Comparison of ENCODE assay signal across 7 mouse cellular contexts in the genomic region with DNA sequence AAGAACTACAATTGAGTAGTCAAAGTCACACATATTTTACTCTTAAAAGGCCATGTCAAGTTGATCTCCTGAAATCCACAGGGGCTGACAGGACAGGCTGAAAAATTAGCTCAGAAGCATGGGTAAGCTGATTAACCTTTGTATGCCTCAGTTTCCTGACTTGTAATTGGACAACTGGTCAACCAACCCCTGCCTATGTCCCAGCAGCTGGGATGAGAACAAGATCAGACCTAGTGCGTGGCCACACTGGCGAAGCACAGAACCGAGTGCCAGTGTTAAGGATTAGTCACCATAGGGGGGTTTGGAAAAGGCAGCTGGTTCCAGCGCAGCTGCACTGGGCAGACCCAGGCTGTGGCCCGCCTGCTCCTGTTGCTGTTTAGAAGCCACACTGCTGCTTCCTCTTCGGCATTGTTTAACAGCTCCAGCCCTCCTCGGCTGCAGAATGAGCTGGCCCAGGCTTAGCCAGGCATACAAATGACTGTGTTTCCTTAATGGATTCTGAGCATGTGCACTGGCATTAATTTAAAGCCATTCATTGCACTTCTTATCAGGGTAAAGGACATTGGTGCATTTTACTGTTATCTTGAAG.
DNase-seq lines count a peak whose midpoint lies in the region; ATAC-seq and TF ChIP-seq lines count a peak whose summit lies in the region.

No protein-coding gene starts in this region.

- WGBS in stomach, embryonic 15.5 days: 38% methylated on average over 7 of the region's 7 CpGs
- 43% methylated on average over 7 of the region's 7 CpGs for WGBS in stomach, postnatal 0 days
- 35% methylated on average over 7 of the region's 7 CpGs for WGBS in midbrain, embryonic 10.5 days

- no peaks in the 10 kb centered on the region for H3K9me3 ChIP-seq in stomach, embryonic 15.5 days
- H3K9me3 ChIP-seq in stomach, postnatal 0 days (ENCODE audit: control insufficient read depth, low read length): no peaks in the 10 kb centered on the region
- no peaks in the 10 kb centered on the region for H3K9me3 ChIP-seq in midbrain, embryonic 10.5 days (replicated peaks)

- no peak for TF ChIP-seq EP300 in stomach, postnatal 0 days (optimal IDR thresholded peaks at IDR 0.05)

- H3K4me2 ChIP-seq in stomach, embryonic 15.5 days: no peak overlapping the region
- no peak overlapping the region for H3K4me2 ChIP-seq in stomach, postnatal 0 days (replicated peaks; ENCODE audit: low read depth)

- no peaks in the 10 kb centered on the region for H3K36me3 ChIP-seq in stomach, embryonic 15.5 days
- H3K36me3 ChIP-seq in stomach, postnatal 0 days (ENCODE audit: control insufficient read depth, insufficient read depth, low read length): no peaks in the 10 kb centered on the region
- H3K36me3 ChIP-seq in midbrain, embryonic 10.5 days: no peaks in the 10 kb centered on the region

- ATAC-seq in stomach, embryonic 15.5 days (ENCODE audit: insufficient read depth, low FRiP score, low read depth): peak; percentile 27; the same call in 1 of the 2 replicates
- ATAC-seq in stomach, postnatal 0 days (ENCODE audit: low FRiP score, low TSS enrichment): no peak
- no peak for ATAC-seq in cerebellum, adult (ENCODE audit: insufficient number of reproducible peaks, low FRiP score, low TSS enrichment)

- DNase-seq in stomach, postnatal 0 days (ENCODE audit: low spot score): no peak
- peak; percentile 32 to 39 for DNase-seq in heart, postnatal 10 days
- peak; percentile 42 for DNase-seq in kidney, postnatal 14 days
- peak; percentile 37 for DNase-seq in midbrain, embryonic 10.5 days (ENCODE audit: low spot score)
- DNase-seq in c-Kit-positive CD71-positive TER-119-positive erythroid progenitor cells, embryonic 14.5 days (ENCODE audit: low spot score): no peak

- H3K4me1 ChIP-seq in stomach, embryonic 15.5 days: no peaks in the 10 kb centered on the region
- no peaks in the 10 kb centered on the region for H3K4me1 ChIP-seq in stomach, postnatal 0 days (replicated peaks; ENCODE audit: control insufficient read depth, insufficient read depth)
- peaks cover 11% of the 10 kb centered on the region for H3K4me1 ChIP-seq in midbrain, embryonic 10.5 days

- intact Hi-C loops in heart, postnatal 10 days (cut with DNase I): no loop called here

- no peak overlapping the region for H3K27ac ChIP-seq in stomach, embryonic 15.5 days
- H3K27ac ChIP-seq in stomach, postnatal 0 days (replicated peaks): no peak overlapping the region
- peak overlapping the region; percentile 4; the same call in 1 of the 2 replicates for H3K27ac ChIP-seq in midbrain, embryonic 10.5 days (replicated peaks)

- H3K27me3 ChIP-seq in stomach, embryonic 15.5 days (replicated peaks): no peaks in the 10 kb centered on the region
- no peaks in the 10 kb centered on the region for H3K27me3 ChIP-seq in stomach, postnatal 0 days (ENCODE audit: control insufficient read depth, insufficient read depth, low read length)
- H3K27me3 ChIP-seq in midbrain, embryonic 10.5 days (ENCODE audit: low read depth, poor library complexity, severe bottlenecking): no peaks in the 10 kb centered on the region; the same call in 1 of the 2 replicates

- no peak overlapping the region for H3K4me3 ChIP-seq in stomach, embryonic 15.5 days (replicated peaks)
- no peak overlapping the region for H3K4me3 ChIP-seq in stomach, postnatal 0 days (ENCODE audit: low read depth, low read length)
- no peak overlapping the region for H3K4me3 ChIP-seq in midbrain, embryonic 10.5 days

- TF ChIP-seq CTCF in stomach, postnatal 0 days (IDR thresholded peaks at IDR 0.05; ENCODE audit: low read depth): no peak

- no peak overlapping the region for H3K9ac ChIP-seq in stomach, embryonic 15.5 days
- H3K9ac ChIP-seq in stomach, postnatal 0 days (ENCODE audit: low read length): no peak overlapping the region

Comparison
In these comparisons a context has a peak if more than half of its experiments do, and no peak if none do; other contexts are left out.
1. DNase-seq: peak in heart, postnatal 10 days (2 of 2), kidney, postnatal 14 days (single experiment) and midbrain, embryonic 10.5 days (single experiment); none in stomach, postnatal 0 days (single experiment) and c-Kit-positive CD71-positive TER-119-positive erythroid progenitor cells, embryonic 14.5 days (single experiment).